8 mouse cellular contexts compared by ENCODE assay signal in the genomic region with DNA sequence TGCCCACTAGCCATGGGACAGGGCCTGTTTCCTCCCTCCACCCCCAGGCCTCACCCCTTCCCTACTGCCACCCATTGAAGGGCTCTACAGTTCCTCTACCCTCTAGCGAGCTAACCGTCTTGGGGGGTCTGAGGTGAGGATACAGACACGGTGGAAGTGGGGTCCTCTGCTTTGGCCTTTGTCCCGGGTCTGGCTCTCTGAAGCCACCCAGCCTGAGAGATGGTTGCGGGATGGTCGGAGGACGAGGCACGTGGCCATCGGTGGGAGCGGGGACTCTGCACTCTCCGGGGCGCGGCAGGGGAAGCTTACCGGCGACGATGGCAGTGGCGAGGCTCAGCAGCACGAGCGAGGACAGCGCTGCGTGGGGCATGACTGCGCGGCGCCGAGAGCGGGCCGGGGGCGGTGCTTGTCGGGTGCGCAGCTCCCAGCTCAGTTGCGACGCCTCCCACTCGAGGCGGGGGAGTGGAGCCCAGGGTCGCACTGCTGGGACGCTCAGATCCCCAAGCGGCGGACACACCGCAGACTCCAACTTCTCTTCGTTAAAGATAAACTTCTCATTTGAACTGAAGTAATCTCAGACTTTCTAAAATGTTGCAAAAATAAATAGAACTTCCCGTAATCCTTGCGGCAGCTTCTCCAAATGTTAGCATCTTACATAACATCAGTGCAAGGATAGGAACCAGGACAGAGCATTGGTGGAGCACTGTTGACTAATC. TPM values are rescaled to one million over a fixed set of nuclear protein-coding genes. Genes with fewer than 3 reads are reported as not detected.
DNase-seq lines count a peak whose midpoint lies in the region; ATAC-seq lines count a peak whose summit lies in the region.

No protein-coding gene starts in this region.

- 2% methylated on average over 40 of the region's 42 CpGs for WGBS in hindbrain, embryonic 12.5 days
- WGBS in lung, embryonic 15.5 days: under 1% methylated on average over 41 of the region's 42 CpGs

- no peaks in the 10 kb centered on the region for H3K36me3 ChIP-seq in hindbrain, embryonic 12.5 days
- no peaks in the 10 kb centered on the region for H3K36me3 ChIP-seq in lung, embryonic 15.5 days

- 0 out of 2 replicates have a peak overlapping the region, but pooled peaks have one; percentile 1 for H3K27ac ChIP-seq in hindbrain, embryonic 12.5 days
- H3K27ac ChIP-seq in lung, embryonic 15.5 days: peak overlapping the region; percentile 54

- H3K4me2 ChIP-seq in hindbrain, embryonic 12.5 days (replicated peaks): peak overlapping the region; percentile 91
- peak overlapping the region; percentile 95 for H3K4me2 ChIP-seq in lung, embryonic 15.5 days

- 0 out of 2 replicates have a peak, but pooled peaks cover 4% of the 10 kb centered on the region for H3K9me3 ChIP-seq in hindbrain, embryonic 12.5 days (replicated peaks)
- H3K9me3 ChIP-seq in lung, embryonic 15.5 days: no peaks in the 10 kb centered on the region

- peaks cover 21% of the 10 kb centered on the region for H3K27me3 ChIP-seq in hindbrain, embryonic 12.5 days
- H3K27me3 ChIP-seq in lung, embryonic 15.5 days: no peaks in the 10 kb centered on the region

- H3K9ac ChIP-seq in hindbrain, embryonic 12.5 days: peak overlapping the region; percentile 65
- peak overlapping the region; percentile 57 for H3K9ac ChIP-seq in lung, embryonic 15.5 days

- ATAC-seq in hindbrain, embryonic 12.5 days (ENCODE audit: low FRiP score): peak; percentile 84
- ATAC-seq in lung, embryonic 15.5 days (ENCODE audit: borderline replicate concordance, extremely low read depth, low FRiP score, low TSS enrichment): peak; percentile 90
- peak; percentile 36 for ATAC-seq in neutrophil, adult 5-6 weeks (ENCODE audit: extremely low read depth, insufficient number of reproducible peaks, low FRiP score, poor library complexity, severe bottlenecking)

- H3K4me3 ChIP-seq in hindbrain, embryonic 12.5 days: peak overlapping the region; percentile 46
- peak overlapping the region; percentile 53 for H3K4me3 ChIP-seq in lung, embryonic 15.5 days

- peak; percentile 58 for DNase-seq in MN1 (ENCODE audit: low spot score)
- DNase-seq in cerebellum, postnatal 10 days: peak; percentile 39 to 66
- peak; percentile 45 to 55 for DNase-seq in frontal cortex, postnatal 25 days (ENCODE audit: low spot score in 2 of 2)
- DNase-seq in layer of hippocampus, postnatal 10 days (ENCODE audit: low spot score in 2 of 2): peak; percentile 38 to 70
- peak; percentile 26 to 49 for DNase-seq in thymus, adult 18-20 months

- H3K4me1 ChIP-seq in hindbrain, embryonic 12.5 days: peaks cover 12% of the 10 kb centered on the region
- peaks cover 9% of the 10 kb centered on the region for H3K4me1 ChIP-seq in lung, embryonic 15.5 days

RNA-seq across cellular contexts. Expression of gene Cd302, which starts 0.4 kb away (rescaled TPM):
- 24.5 and 24.6 TPM in 2 replicates for polyA plus RNA-seq in hindbrain, embryonic 12.5 days (2016; fragmentation: Nextera tagmentation; extraction: Ambion mirVana)
- 10 to 100 TPM; 10.1 to 10.6 TPM for total RNA-seq in layer of hippocampus, postnatal 10 days (2021)
- polyA plus RNA-seq in lung, embryonic 15.5 days (2015; fragmentation: Nextera tagmentation; extraction: Ambion mirVana): 45.7 and 46.3 TPM in 2 replicates
- total RNA-seq in neutrophil, adult 5-6 weeks (2017): 2.3 and 4.0 TPM in 2 replicates

Comparison
In these comparisons a context has a peak if more than half of its experiments do, and no peak if none do; other contexts are left out.
1. Peak in every context shown above with its lines: DNase-seq, ATAC-seq, H3K4me3 ChIP-seq and H3K27ac ChIP-seq.
2. ATAC-seq: peak in every context shown above with its lines; median percentile 90 in lung, embryonic 15.5 days; 84 in hindbrain, embryonic 12.5 days; 36 in neutrophil, adult 5-6 weeks.